Mouse (Mus musculus) limb, embryonic 10.5 days (tissue): Measurements from ENCODE around the gene Tmem44. TPM values are rescaled to one million over a fixed set of nuclear protein-coding genes. Genes with fewer than 3 reads are reported as not detected.

ENCODE experiments used
- DNase-seq: peaks from one replicate; pipeline ENCODE4 v3.0.0-alpha.2; 2017; ENCODE audit warnings: low spot score
- H3K27ac ChIP-seq: fragments of 300-500 bp; sonication (generic); 2 replicates; pipeline ENCODE4 v1.5.1; 2016; ENCODE audit warnings: mild to moderate bottlenecking
- H3K27me3 ChIP-seq: fragments of 300-500 bp; sonication (generic); 2 replicates; pipeline ENCODE4 v1.6.1; 2016; ENCODE audit warnings: low read depth, mild to moderate bottlenecking; ENCODE audit not compliant: poor library complexity, severe bottlenecking
- H3K36me3 ChIP-seq: fragments of 300-500 bp; sonication (generic); 2 replicates; pipeline ENCODE4 v1.6.1; 2016; ENCODE audit warnings: mild to moderate bottlenecking, moderate library complexity
- H3K4me1 ChIP-seq: fragments of 300-500 bp; sonication (generic); 2 replicates; pipeline ENCODE4 v1.6.1; 2016
- H3K4me3 ChIP-seq: fragments of 300-500 bp; sonication (generic); 2 replicates; pipeline ENCODE4 v1.5.1; 2016; ENCODE audit warnings: mild to moderate bottlenecking, moderate library complexity
- H3K9me3 ChIP-seq: fragments of 300-500 bp; sonication (generic); replicated peaks from 2 replicates; pipeline ENCODE4 v1.6.1; 2016; ENCODE audit warnings: mild to moderate bottlenecking
- WGBS: fragments of 180-500 bp; shearing (Covaris S2); methylation state at CpG from one replicate; pipeline ENCODE4 v1.1.7; 2016; 5-methylcytosine and 5-hydroxymethylcytosine counted together
- polyA plus RNA-seq: library from polyadenylated mRNA; unstranded; fragments of >200 nt; fragmentation: Nextera tagmentation; extraction: Ambion mirVana; gene quantifications from 2 replicates; pipeline ENCODE4 v1.2.1, GENCODE M21; 2016

The Tmem44 gene
- polyA plus RNA-seq, 1 experiment from 2014 or later = 21.6 TPM

DNA sequence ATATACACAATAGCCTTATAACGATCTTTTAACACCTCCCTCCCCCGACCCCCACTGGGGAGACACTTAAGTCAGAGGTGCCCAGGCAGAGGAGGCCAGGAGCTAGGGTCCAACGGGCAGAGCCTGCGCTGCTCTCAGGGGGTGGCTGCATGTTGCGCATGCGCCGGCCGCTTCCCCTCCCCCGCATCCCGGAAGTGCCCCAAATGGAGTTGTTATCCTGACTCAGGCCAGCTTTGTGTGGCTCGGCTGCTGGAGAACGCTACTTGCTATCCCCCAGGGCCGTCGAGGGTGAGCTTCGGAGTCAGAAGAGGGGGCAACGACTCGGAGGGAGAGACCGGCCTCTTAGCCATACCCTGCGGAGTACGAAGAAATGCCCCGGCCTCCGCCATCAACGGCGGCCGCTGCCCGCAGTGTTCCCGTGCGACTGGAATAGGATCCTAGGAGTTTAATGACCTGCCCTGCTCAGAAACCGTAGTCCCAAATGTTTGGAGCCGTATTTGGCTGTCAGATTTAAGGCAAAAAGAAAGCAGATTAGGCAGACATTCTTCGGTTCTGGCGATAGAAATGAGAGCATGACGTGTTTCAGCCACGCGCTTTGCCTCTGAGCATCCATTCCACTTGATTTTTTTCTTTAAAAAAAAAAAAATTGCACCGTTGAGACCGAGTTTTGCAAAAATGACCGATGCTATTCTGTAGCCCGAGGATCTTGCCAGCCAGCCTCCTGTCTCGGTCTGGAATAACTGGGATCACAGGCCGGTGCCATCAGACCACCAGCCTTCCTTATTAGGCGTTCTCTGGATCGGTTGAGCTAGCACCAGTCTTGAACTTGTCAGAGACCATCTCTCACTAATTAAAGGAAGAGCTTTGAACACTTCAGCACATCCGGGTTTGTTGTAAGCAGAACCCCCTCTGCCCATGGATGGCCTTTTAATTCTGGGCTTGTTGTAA lies 39.9 kb downstream of the Tmem44 start:
- H3K27me3 ChIP-seq = no peaks in the 10 kb centered on the region
- H3K9me3 ChIP-seq = no peaks in the 10 kb centered on the region
- H3K27ac ChIP-seq = peak overlapping the region; percentile 96
- peak overlapping the region; percentile 77 for H3K4me3 ChIP-seq
- DNase-seq = peak; percentile 94
- peaks cover 24% of the 10 kb centered on the region for H3K4me1 ChIP-seq
- peaks cover 14% of the 10 kb centered on the region for H3K36me3 ChIP-seq
- WGBS = 7% methylated on average over 44 of the region's 44 CpGs

DNA sequence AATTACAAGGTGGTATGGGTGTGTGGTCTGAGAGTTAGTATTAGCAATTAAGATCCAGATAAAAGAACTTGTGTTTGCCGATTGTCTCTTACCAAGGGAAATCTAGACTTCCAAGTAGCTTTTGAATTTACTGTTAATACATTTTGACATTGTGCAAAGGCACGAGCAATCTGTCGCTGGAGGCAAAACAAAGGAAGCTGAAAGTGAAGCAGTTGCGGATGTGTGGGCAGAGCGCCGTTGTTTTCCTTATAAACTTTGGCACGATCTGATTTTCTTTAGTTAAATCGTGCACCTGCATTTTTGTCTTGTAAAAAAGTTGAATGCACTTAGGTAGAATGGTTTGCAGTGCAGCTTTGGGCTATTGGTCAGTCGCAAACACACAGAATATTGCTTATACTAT lies 40.6 kb downstream of the Tmem44 start:
- H3K27ac ChIP-seq = peak overlapping the region; percentile 96
- peak overlapping the region; percentile 77 for H3K4me3 ChIP-seq
- H3K9me3 ChIP-seq = no peaks in the 10 kb centered on the region
- no peaks in the 10 kb centered on the region for H3K27me3 ChIP-seq
- no peak for DNase-seq
- peaks cover 8% of the 10 kb centered on the region for H3K36me3 ChIP-seq
- WGBS = 62% methylated on average over 9 of the region's 9 CpGs
- H3K4me1 ChIP-seq = peaks cover 24% of the 10 kb centered on the region

DNA sequence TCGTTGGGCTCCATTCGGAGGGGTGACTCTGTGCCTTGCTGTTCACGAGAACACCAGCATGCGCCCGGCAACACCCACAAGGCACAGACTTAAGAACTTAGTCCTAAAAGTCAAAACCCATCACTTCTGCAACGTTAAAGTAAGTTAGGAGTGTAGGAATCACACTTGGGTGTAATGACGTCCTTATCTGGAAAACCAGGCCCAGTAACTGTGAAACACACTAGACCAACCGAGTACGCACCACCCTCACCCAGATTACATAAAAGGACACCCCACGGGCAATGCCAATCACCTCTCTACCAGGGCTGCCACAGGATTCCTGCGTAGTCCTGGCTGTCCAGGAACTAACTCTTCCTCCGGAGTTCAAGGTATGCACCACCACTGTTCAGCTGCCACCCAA lies 41.3 kb downstream of the Tmem44 start:
- Histone ChIP-seq H3K27ac (no peak overlapping the region), H3K4me3 (no peak overlapping the region), H3K27me3 (no peaks in the 10 kb centered on the region), H3K36me3 (peaks cover 5% of the 10 kb centered on the region), H3K9me3 (no peaks in the 10 kb centered on the region), H3K4me1 (peaks cover 24% of the 10 kb centered on the region)
- no peak for DNase-seq
- WGBS = 94% methylated on average over 12 of the region's 12 CpGs

DNA sequence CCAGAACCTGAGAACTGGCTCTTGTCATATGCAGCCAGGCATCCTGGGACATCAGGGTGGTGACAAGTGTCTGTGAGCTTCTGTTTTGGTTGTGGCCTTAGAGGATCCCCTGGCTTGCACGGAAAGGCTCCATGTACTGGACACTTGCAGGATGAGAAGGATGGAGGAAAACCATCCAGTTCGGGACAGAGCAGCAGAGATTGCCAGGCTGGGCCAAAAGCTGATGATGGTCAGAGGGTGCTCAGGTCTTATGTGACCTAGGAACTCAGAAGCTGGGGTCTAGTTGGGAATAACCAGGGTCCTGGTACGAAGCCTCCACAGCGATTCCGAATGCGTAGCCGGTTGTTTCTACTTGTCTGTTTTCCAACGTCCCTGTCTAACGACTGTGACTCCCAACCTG lies 41.9 kb downstream of the Tmem44 start:
- H3K27ac ChIP-seq = no peak overlapping the region
- no peaks in the 10 kb centered on the region for H3K9me3 ChIP-seq
- H3K36me3 ChIP-seq = no peaks in the 10 kb centered on the region
- no peak for DNase-seq
- peaks cover 3% of the 10 kb centered on the region; the same call in 1 of the 2 replicates for H3K27me3 ChIP-seq
- H3K4me1 ChIP-seq = peaks cover 24% of the 10 kb centered on the region
- WGBS = 92% methylated on average over 9 of the region's 9 CpGs
- no peak overlapping the region for H3K4me3 ChIP-seq

DNA sequence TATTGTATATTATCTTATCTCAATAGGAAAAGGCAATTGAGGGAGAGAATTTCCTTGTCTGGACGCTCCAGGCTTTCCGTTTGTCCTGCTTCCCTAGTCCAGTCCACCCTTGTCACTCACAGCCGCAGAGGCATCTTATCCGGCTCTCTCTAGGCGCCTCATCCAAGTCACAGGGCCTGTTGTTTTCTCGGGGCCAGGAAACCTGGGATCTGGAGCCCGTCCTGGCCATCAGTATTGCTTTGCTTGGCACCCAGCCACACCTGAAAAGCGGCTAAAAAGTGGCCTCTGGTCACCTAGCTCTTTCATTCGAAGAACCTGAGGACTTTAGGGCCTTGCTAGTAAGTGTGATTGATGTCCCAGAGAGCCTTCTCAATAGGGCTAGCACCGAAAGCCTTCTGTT lies 43.5 kb downstream of the Tmem44 start:
- DNase-seq = no peak
- peaks cover 15% of the 10 kb centered on the region for H3K27me3 ChIP-seq
- WGBS = 72% methylated on average over 10 of the region's 10 CpGs
- no peak overlapping the region for H3K27ac ChIP-seq
- no peaks in the 10 kb centered on the region for H3K9me3 ChIP-seq
- H3K4me1 ChIP-seq = peaks cover 23% of the 10 kb centered on the region
- H3K36me3 ChIP-seq = no peaks in the 10 kb centered on the region
- no peak overlapping the region for H3K4me3 ChIP-seq

DNA sequence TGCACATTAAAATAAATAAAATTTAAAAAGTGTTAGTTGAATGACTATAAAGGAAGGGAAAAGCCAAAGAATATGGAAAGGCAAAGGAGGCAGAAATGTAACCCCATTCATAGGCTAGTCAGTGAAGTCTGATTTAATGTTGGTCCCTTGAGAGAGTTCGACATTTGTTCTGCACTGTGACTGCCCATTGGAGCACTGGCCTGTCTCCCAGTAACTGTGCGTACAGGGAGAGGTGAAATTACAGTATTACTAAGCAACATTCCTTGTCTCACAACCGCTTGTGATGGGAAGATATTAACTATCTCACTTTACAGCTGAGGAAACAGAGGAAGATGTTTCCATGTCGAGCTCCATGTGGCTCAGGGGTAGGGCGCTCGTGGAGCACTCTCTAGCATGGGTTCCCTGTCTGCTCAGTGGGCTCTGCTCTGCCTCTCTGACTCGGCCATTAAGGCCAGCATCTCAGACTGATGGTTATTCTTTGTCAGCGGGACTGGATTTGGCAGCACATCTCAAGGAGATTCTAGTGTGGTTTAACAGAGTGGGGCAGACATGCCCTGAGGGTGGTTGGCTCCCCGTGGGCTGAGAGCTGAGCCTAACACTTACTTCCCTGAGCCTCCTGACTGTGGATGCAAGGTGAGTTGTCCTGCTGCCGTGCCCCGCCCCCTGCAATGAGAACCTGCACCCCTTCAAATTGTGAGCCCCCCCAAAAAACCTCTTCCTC lies 45.2 kb downstream of the Tmem44 start:
- WGBS = 80% methylated on average over 11 of the region's 11 CpGs
- peaks cover 15% of the 10 kb centered on the region for H3K27me3 ChIP-seq
- no peak for DNase-seq
- H3K4me1 ChIP-seq = peaks cover 19% of the 10 kb centered on the region
- no peaks in the 10 kb centered on the region for H3K36me3 ChIP-seq
- no peak overlapping the region for H3K4me3 ChIP-seq
- no peaks in the 10 kb centered on the region for H3K9me3 ChIP-seq
- H3K27ac ChIP-seq = no peak overlapping the region

DNA sequence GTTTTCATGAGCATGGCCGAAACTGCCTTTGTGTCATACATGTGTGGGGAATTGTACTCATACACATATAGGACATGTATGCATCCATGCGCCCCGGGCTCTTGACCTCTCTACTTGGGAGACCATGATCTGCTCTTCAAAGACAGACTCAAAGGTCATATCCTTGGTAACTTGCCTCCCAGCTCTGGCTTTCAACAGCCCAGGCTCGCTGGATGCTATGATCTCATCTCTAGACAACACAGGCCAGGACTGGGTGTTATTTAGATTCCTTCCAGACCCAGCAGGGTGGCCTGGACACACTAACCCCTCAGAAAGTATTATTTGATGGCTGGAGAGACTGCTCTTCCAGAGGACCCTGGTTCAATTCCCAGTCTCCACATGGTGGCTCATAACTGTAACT lies 45.8 kb downstream of the Tmem44 start:
- no peak overlapping the region for H3K4me3 ChIP-seq
- no peaks in the 10 kb centered on the region for H3K9me3 ChIP-seq
- H3K27me3 ChIP-seq = peaks cover 15% of the 10 kb centered on the region
- no peak overlapping the region for H3K27ac ChIP-seq
- WGBS = 83% methylated on average over 4 of the region's 4 CpGs
- DNase-seq = no peak
- H3K4me1 ChIP-seq = peaks cover 17% of the 10 kb centered on the region
- no peaks in the 10 kb centered on the region for H3K36me3 ChIP-seq

DNA sequence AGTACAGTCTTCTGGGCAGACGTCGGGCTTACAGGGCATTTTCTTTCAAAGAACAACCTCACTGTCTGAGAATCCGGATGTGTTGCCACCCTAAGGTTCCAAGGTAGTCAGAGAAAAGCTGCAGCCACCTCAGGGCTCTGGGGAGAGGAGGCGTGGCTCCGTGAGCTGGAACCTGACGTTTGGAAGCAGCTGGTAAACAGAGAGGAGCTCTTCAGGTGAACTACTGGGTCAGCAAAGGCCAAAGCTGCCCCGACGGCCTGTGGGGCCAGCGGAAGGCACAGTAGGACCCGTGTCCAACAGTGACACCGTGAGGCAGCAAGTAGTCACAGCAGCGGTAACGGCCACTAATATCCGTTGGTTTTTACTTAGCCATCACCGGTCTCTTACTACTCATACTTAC lies 46.7 kb downstream of the Tmem44 start:
- H3K4me1 ChIP-seq = peaks cover 25% of the 10 kb centered on the region
- no peaks in the 10 kb centered on the region for H3K9me3 ChIP-seq
- peak; percentile 72 for DNase-seq
- H3K27ac ChIP-seq = no peak overlapping the region
- H3K36me3 ChIP-seq = no peaks in the 10 kb centered on the region
- H3K4me3 ChIP-seq = no peak overlapping the region
- H3K27me3 ChIP-seq = peaks cover 15% of the 10 kb centered on the region
- WGBS = 19% methylated on average over 15 of the region's 15 CpGs

DNA sequence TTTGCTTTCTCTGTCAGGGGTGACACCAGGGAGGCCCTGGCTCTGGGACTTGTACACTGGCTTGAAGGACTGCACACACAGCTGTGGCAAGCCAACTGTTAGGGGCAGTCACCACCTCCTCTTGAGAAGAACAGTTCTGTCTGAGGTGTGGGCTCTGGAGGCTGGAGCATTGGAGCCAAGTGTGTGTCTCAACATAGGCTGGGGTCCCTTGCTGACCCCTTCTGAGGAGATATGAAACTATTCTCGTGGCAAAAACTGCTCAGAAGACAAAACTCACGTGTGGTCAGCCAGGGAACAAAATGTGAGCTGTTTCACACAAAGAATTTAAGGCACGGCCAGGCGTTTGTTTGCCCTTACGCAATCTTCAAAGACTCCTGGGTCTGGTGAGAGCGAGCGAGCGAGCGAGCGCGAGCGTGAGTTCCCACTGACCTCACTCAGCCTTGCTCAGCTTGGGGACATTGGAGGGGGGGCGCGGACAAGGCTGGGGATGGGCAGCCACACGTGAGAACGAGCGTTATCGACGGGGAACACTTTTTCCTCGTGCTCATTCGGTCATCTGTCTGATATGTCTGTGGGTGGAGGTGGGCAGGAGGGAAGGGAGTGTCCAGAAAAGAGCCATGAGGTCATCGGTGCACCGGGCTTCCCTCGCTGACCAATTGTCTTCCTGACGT lies 48.3 kb downstream of the Tmem44 start:
- no peak for DNase-seq
- Histone ChIP-seq H3K4me3 (peak overlapping the region; percentile 19; the same call in 1 of the 2 replicates), H3K9me3 (no peaks in the 10 kb centered on the region), H3K27me3 (peaks cover 15% of the 10 kb centered on the region), H3K36me3 (no peaks in the 10 kb centered on the region), H3K27ac (peak overlapping the region; percentile 42), H3K4me1 (peaks cover 26% of the 10 kb centered on the region)
- 39% methylated on average over 25 of the region's 25 CpGs for WGBS

DNA sequence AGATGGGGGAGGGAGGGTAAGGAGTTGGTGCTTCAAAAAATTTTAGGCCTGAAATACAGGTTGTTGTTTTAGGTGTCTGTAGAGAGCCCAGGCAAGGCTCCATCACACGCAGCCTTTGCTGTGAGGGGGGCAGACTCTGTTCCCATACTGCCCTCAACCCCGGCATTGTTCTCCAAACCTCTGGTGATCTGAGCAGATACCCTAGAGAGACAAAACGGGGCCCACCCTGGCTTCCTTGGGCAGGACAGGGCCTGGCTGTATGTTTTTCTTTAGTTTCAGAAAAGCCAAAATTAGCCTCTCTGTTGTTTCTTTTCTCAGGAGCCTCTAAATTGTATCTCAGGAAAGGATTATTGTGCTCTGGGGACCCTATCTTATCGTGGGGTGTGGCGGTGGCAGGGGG lies 49.0 kb downstream of the Tmem44 start:
- H3K4me3 ChIP-seq = no peak overlapping the region
- H3K9me3 ChIP-seq = no peaks in the 10 kb centered on the region
- DNase-seq = no peak
- WGBS = 77% methylated on average over 5 of the region's 5 CpGs
- peaks cover 26% of the 10 kb centered on the region for H3K4me1 ChIP-seq
- H3K27me3 ChIP-seq = peaks cover 15% of the 10 kb centered on the region
- no peak overlapping the region for H3K27ac ChIP-seq
- H3K36me3 ChIP-seq = no peaks in the 10 kb centered on the region

DNA sequence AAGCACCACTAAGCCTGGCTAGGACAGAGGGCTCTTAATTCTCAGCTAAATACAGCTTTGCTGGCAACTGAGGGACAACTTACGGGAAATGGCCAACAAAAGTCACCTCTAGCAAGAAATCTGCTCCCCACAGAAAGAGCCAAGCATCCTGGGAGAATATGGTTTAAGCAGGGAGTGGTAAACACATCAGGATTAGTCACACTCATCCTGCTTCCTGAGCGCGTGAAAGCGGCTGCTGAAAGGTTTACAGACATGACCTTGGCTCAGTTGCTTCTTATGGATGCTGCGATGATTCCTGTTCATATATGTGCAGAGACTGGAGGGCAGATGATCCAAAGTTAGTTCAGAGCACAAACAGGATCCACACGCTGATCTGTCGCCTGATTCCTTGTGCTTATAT lies 50.4 kb downstream of the Tmem44 start:
- Histone ChIP-seq H3K4me3 (no peak overlapping the region), H3K27ac (peak overlapping the region; percentile 76; the same call in 1 of the 2 replicates), H3K9me3 (no peaks in the 10 kb centered on the region), H3K27me3 (peaks cover 15% of the 10 kb centered on the region), H3K4me1 (peaks cover 26% of the 10 kb centered on the region), H3K36me3 (no peaks in the 10 kb centered on the region)
- DNase-seq = no peak
- WGBS = 88% methylated on average over 7 of the region's 7 CpGs

DNA sequence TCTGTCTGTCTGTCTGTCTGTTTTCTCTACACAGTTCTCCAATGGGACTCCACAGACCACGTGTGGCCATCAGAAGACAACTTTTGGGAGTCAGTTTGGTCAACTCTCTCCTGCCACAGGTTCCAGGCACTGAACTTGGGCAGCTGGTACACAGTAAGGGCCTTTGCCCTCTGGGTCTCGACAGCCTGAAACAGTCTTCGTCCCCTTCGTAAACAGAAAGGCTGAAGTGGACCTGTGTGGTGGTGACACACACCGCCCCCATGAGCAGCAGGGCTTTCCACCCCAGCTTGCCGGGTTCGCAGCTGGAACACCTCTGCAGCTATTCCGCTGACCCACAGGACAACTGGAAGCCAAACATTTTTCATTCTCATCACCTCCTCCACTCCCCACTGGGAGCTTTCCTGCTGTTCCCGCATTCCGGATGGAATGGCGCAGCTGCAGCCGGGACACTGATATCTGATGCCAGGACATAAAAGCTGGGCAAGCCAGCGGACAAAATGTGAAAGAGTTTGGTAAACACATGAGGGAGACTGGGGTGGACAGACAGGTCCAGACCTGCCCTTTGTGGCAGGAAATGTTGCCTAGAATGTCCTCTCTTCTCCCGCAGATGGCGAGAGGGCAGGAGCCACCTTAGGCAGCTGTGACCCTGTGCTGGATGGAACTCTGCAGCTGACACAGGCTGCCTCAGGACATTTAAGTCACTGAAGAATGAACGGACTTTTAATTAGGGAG lies 51.4 kb downstream of the Tmem44 start:
- 21% methylated on average over 16 of the region's 16 CpGs for WGBS
- peak overlapping the region; percentile 76 for H3K27ac ChIP-seq
- peak overlapping the region; percentile 34 for H3K4me3 ChIP-seq
- DNase-seq = peak; percentile 60
- H3K9me3 ChIP-seq = no peaks in the 10 kb centered on the region
- H3K4me1 ChIP-seq = peaks cover 26% of the 10 kb centered on the region
- no peaks in the 10 kb centered on the region for H3K36me3 ChIP-seq
- H3K27me3 ChIP-seq = peaks cover 15% of the 10 kb centered on the region
